Mouse (Mus musculus) neural tube, embryonic 15.5 days (tissue): ENCODE data around the gene Mapk8ip3. TPM values are rescaled to one million over a fixed set of nuclear protein-coding genes. Genes with fewer than 3 reads are reported as not detected.

ENCODE experiments used
- polyA plus RNA-seq: library from polyadenylated mRNA; unstranded; fragments of >200 nt; fragmentation: Nextera tagmentation; extraction: Ambion mirVana; gene quantifications from 2 replicates; pipeline ENCODE4 v1.2.1, GENCODE M21; 2015

The Mapk8ip3 gene
- polyA plus RNA-seq, 1 experiment from 2014 or later = 87.2 TPM

Other genes starting within 250 kb of the Mapk8ip3 start
- 214 and 242 TPM in 2 replicates for gene Syngr3, start 247.0 kb downstream of the Mapk8ip3 start, polyA plus RNA-seq
- 36.5 and 37.9 TPM in 2 replicates for gene Gfer, start 240.8 kb downstream of the Mapk8ip3 start, polyA plus RNA-seq
- gene Noxo1, start 240.7 kb downstream of the Mapk8ip3 start, polyA plus RNA-seq = 1.9 and 3.9 TPM in 2 replicates
- gene Tbl3, start 229.3 kb downstream of the Mapk8ip3 start, polyA plus RNA-seq = 55.6 and 66.5 TPM in 2 replicates
- gene Rnf151, start 218.9 kb downstream of the Mapk8ip3 start, polyA plus RNA-seq = 0.15 TPM in 1 of 2 replicates, not detected in the other
- gene Rps2, start 218.9 kb downstream of the Mapk8ip3 start, polyA plus RNA-seq = 729 and 914 TPM in 2 replicates
- 302 and 304 TPM in 2 replicates for gene Ndufb10, start 212.5 kb downstream of the Mapk8ip3 start, polyA plus RNA-seq
- 0.10 and 0.19 TPM in 2 replicates for gene Rpl3l, start 209.2 kb downstream of the Mapk8ip3 start, polyA plus RNA-seq
- 23.2 and 24.4 TPM in 2 replicates for gene Msrb1, start 200.3 kb downstream of the Mapk8ip3 start, polyA plus RNA-seq
- 0.37 and 0.38 TPM in 2 replicates for gene Hs3st6, start 184.0 kb downstream of the Mapk8ip3 start, polyA plus RNA-seq
- gene Meiob, start 132.7 kb downstream of the Mapk8ip3 start, polyA plus RNA-seq = not detected in 2 replicates
- gene Hagh, start 96.8 kb downstream of the Mapk8ip3 start, polyA plus RNA-seq = 74.7 and 78.9 TPM in 2 replicates
- 26.0 and 26.4 TPM in 2 replicates for gene Fahd1, start 86.6 kb downstream of the Mapk8ip3 start, polyA plus RNA-seq
- 0.06 and 0.78 TPM in 2 replicates for gene Igfals, start 71.0 kb downstream of the Mapk8ip3 start, polyA plus RNA-seq
- gene Nubp2, start 50.6 kb downstream of the Mapk8ip3 start, polyA plus RNA-seq = 63.2 and 68.9 TPM in 2 replicates
- 77.6 and 84.2 TPM in 2 replicates for gene Spsb3, start 50.3 kb downstream of the Mapk8ip3 start, polyA plus RNA-seq
- 27.9 and 31.3 TPM in 2 replicates for gene Eme2, start 41.9 kb downstream of the Mapk8ip3 start, polyA plus RNA-seq
- gene Mrps34, start 41.9 kb downstream of the Mapk8ip3 start, polyA plus RNA-seq = 89.0 and 89.5 TPM in 2 replicates
- gene Nme3, start 40.5 kb downstream of the Mapk8ip3 start, polyA plus RNA-seq = 92.9 and 105 TPM in 2 replicates
- 81.4 and 102 TPM in 2 replicates for gene Jpt2, start 23.7 kb upstream of the Mapk8ip3 start, polyA plus RNA-seq
- 5.3 and 5.5 TPM in 2 replicates for gene Cramp1l, start 78.8 kb upstream of the Mapk8ip3 start, polyA plus RNA-seq
- gene Ift140, start 79.1 kb upstream of the Mapk8ip3 start, polyA plus RNA-seq = 15.7 and 18.6 TPM in 2 replicates
- gene Tmem204, start 146.6 kb upstream of the Mapk8ip3 start, polyA plus RNA-seq = 11.4 and 13.3 TPM in 2 replicates
- 56.5 and 57.6 TPM in 2 replicates for gene Telo2, start 179.0 kb upstream of the Mapk8ip3 start, polyA plus RNA-seq
- gene Ptx4, start 183.8 kb upstream of the Mapk8ip3 start, polyA plus RNA-seq = 0.13 TPM in 1 of 2 replicates, not detected in the other
- 25.1 and 28.7 TPM in 2 replicates for gene Clcn7, start 196.4 kb upstream of the Mapk8ip3 start, polyA plus RNA-seq
- gene Ccdc154, start 225.5 kb upstream of the Mapk8ip3 start, polyA plus RNA-seq = not detected in 2 replicates
- gene Gm38655, start 238.5 kb upstream of the Mapk8ip3 start, polyA plus RNA-seq = not detected in 2 replicates
- gene BC003965, start 247.6 kb upstream of the Mapk8ip3 start, polyA plus RNA-seq = 31.5 and 31.7 TPM in 2 replicates